Mouse (Mus musculus) heart, embryonic 13.5 days (tissue): Measurements from ENCODE around the gene Zcchc7. TPM values are rescaled to one million over a fixed set of nuclear protein-coding genes. Genes with fewer than 3 reads are reported as not detected.

ENCODE experiments used
- ATAC-seq: fragments of 200-750 bp; cut with Nextera tagmentation; 2 replicates; pipeline ENCODE4 v1.8.0; 2017; ENCODE audit warnings: moderate TSS enrichment; ENCODE audit not compliant: insufficient number of reproducible peaks, low FRiP score, low TSS enrichment; ENCODE audit errors: extremely low read depth
- H3K27ac ChIP-seq: fragments of 300-500 bp; sonication (generic); replicated peaks from 2 replicates; pipeline ENCODE4 v1.5.1; 2015; ENCODE audit warnings: moderate library complexity, mild to moderate bottlenecking, inconsistent platforms
- H3K27me3 ChIP-seq: fragments of 300-500 bp; sonication (generic); replicated peaks from 2 replicates; pipeline ENCODE4 v1.6.1; 2015; ENCODE audit warnings: mild to moderate bottlenecking, inconsistent platforms
- H3K36me3 ChIP-seq: fragments of 300-500 bp; sonication (generic); 2 replicates; pipeline ENCODE4 v1.6.1; 2015; ENCODE audit warnings: mild to moderate bottlenecking, inconsistent platforms
- H3K4me1 ChIP-seq: fragments of 300-500 bp; sonication (generic); 2 replicates; pipeline ENCODE4 v1.6.1; 2015; ENCODE audit warnings: inconsistent platforms
- H3K4me2 ChIP-seq: fragments of 300-500 bp; sonication (generic); 2 replicates; pipeline ENCODE4 v1.6.1; 2015; ENCODE audit warnings: inconsistent platforms, mild to moderate bottlenecking, moderate library complexity
- H3K4me3 ChIP-seq: fragments of 300-500 bp; sonication (generic); 2 replicates; pipeline ENCODE4 v1.5.1; 2015; ENCODE audit warnings: moderate library complexity, mild to moderate bottlenecking, inconsistent platforms
- H3K9ac ChIP-seq: fragments of 300-500 bp; sonication (generic); 2 replicates; pipeline ENCODE4 v1.6.1; 2015; ENCODE audit warnings: inconsistent platforms, mild to moderate bottlenecking, moderate library complexity
- H3K9me3 ChIP-seq: fragments of 300-500 bp; sonication (generic); 2 replicates; pipeline ENCODE4 v1.6.1; 2016; ENCODE audit warnings: inconsistent platforms
- WGBS: fragments of 180-500 bp; shearing (Covaris S2); methylation state at CpG from one replicate; pipeline ENCODE4 v1.1.7; 2015; ENCODE audit warnings: mixed read lengths; 5-methylcytosine and 5-hydroxymethylcytosine counted together
- polyA plus RNA-seq: library from polyadenylated mRNA; unstranded; fragments of >200 nt; fragmentation: Nextera tagmentation; extraction: Ambion mirVana; gene quantifications from 2 replicates; pipeline ENCODE4 v1.2.1, GENCODE M21; 2015

Gene Zcchc7
- polyA plus RNA-seq, result 15.5 and 23.7 TPM in 2 replicates

DNA sequence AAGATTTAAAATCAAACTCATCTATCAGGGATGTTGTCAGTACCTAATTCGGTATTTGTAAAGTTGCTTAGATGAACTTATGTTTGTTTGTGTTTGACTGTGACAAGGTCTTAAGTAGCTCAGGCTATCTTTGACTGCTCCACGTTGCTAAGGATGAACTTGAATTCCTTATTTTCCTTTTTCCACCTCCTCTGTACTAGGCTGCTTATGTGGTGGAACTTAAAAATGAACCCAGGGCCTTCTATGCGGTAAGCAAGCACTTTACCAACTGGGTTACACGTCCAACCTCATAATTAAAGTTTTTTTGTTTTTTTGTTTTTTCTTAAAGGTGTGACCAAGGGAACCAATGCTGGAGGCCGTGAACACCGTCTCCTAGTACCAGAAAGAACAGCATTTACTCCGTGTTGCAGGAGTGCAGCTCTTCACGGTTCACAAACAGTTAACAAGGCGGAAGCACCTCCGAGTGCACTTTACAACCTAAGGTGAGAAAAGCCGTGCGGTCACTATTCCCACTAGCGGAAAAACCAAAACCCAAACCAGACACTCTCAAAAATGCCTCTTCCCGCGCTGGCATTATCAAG, at the start of gene Zcchc7:
Zcchc7 (plus strand) TSS at position 325 of the 581 bp plus-strand sequence.
- 0 out of 2 replicates have a peak, but pooled peaks have one; percentile 7 for ATAC-seq
- Histone ChIP-seq H3K27ac (peak within 1 kb of the TSS; percentile 91), H3K4me2 (peak within 1 kb of the TSS; percentile 86), H3K4me3 (peak within 1 kb of the TSS; percentile 74), H3K9ac (peak within 1 kb of the TSS; percentile 88), H3K27me3 (no peaks in the 10 kb centered on the region), H3K36me3 (no peaks in the 10 kb centered on the region), H3K9me3 (no peaks in the 10 kb centered on the region), H3K4me1 (peaks cover 14% of the 10 kb centered on the region)
- 4% methylated on average over 15 of the region's 15 CpGs for WGBS

- ATAC-seq, result no peak
- H3K4me2 ChIP-seq, result no peak overlapping the region
- no peaks in the 10 kb centered on the region for H3K36me3 ChIP-seq
- H3K9me3 ChIP-seq, result no peaks in the 10 kb centered on the region
- no peak overlapping the region for H3K4me3 ChIP-seq
- no peak overlapping the region for H3K9ac ChIP-seq
- H3K27me3 ChIP-seq, result peaks cover 100% of the 10 kb centered on the region
- H3K27ac ChIP-seq, result no peak overlapping the region
- 2% methylated on average over 7 of the region's 7 CpGs for WGBS
- peaks cover 17% of the 10 kb centered on the region for H3K4me1 ChIP-seq
These were observed 49.7 kb upstream of the Zcchc7 start for GRCm38 (mm10) chr4:44705967-44706366.

GRCm38 (mm10) chr4:44706865-44707264, 48.8 kb upstream of the Zcchc7 start:
- Histone ChIP-seq H3K4me2 (no peak overlapping the region), H3K9ac (no peak overlapping the region), H3K27ac (no peak overlapping the region), H3K4me1 (peaks cover 20% of the 10 kb centered on the region), H3K4me3 (no peak overlapping the region), H3K27me3 (peaks cover 100% of the 10 kb centered on the region), H3K36me3 (no peaks in the 10 kb centered on the region), H3K9me3 (no peaks in the 10 kb centered on the region)
- WGBS, result 30% methylated on average over 1 of the region's 1 CpGs
- ATAC-seq, result no peak

- ATAC-seq, result no peak
- H3K9ac ChIP-seq, result no peak overlapping the region
- H3K4me3 ChIP-seq, result no peak overlapping the region
- no peaks in the 10 kb centered on the region for H3K36me3 ChIP-seq
- no peak overlapping the region for H3K27ac ChIP-seq
- H3K9me3 ChIP-seq, result no peaks in the 10 kb centered on the region
- H3K4me1 ChIP-seq, result peaks cover 27% of the 10 kb centered on the region
- peaks cover 100% of the 10 kb centered on the region for H3K27me3 ChIP-seq
- no peak overlapping the region for H3K4me2 ChIP-seq
- WGBS, result 41% methylated on average over 8 of the region's 8 CpGs
These were observed 47.4 kb upstream of the Zcchc7 start for GRCm38 (mm10) chr4:44708311-44708710.

DNA sequence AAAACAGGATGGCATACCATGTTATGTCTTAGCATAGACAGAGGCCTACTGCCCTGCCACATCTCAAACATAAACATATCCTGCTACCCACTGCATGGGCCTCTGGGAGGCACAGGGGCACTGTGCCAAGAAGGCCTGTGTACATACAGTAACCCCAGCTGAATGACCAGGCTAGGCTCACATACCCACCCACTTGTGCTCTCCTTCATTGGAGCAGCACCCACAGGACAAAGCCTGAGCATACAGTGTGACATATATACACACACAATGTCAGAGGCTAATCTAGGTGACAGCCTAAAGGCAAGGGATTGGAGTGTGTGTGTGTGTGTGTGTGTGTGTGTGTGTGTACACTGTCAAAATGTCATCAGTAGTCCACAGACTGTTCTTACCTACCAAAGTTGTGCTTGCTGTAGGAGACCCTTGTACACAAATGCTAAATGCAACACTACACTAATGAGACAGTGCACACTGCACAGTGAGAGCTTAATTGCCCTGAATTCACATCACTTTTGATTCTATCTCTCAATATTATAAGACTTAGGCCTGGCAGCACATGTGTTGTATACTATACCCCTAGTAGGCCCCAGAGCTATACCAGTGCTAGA, 46.5 kb upstream of the Zcchc7 start:
- H3K27me3 ChIP-seq, result peaks cover 100% of the 10 kb centered on the region
- no peak overlapping the region for H3K9ac ChIP-seq
- peaks cover 27% of the 10 kb centered on the region for H3K4me1 ChIP-seq
- H3K9me3 ChIP-seq, result no peaks in the 10 kb centered on the region
- H3K27ac ChIP-seq, result no peak overlapping the region
- H3K4me3 ChIP-seq, result no peak overlapping the region
- H3K4me2 ChIP-seq, result no peak overlapping the region
- H3K36me3 ChIP-seq, result no peaks in the 10 kb centered on the region
- no peak for ATAC-seq

DNA sequence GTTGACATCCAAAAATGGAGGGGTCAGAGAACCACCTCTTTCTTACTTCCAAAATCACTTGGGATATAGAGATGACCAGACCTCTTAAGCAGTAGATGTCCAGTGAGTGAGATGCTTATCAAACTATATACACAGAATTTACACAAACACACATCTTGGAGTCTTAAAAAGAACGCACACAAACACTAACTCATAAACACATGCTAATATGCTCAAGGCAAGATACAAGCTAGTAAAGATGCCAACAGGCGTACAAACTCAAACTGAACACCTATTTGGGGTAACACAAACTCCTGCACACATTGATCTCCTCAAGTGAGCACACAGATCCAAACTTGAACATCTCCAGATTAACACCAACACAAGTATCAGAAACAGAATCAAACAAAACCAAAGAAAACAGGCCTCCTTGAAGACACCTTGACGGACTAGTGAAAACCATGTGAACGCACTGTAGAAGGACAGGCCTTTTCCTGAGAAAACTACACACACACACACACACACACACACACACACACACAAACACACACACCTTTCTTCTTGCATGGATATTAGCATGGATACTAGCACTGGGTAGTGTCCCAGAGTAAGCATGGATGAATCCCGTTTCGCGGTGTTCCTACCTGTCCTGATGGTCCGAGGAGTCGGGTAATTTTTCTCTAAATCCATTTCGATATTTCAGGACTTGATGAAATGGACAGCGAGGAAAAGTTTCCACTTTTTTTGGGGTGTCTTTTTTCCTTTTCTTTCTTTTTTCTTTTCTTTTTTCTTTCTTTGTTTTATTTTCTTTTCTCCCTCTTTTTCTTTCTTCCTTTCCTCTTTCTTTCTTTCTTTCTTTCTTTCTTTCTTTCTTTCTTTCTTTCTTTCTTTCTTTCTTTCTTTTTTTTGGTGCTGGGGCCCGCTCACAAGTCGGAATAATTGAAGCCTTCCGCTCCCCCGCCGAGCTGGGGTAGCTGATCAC, 45.7 kb upstream of the Zcchc7 start, which contains the start of gene Pax5:
Pax5 (minus strand) TSS at position 748 of the 961 bp plus-strand sequence.
- WGBS, result 29% methylated on average over 16 of the region's 16 CpGs
- peaks cover 100% of the 10 kb centered on the region for H3K27me3 ChIP-seq
- no peaks in the 10 kb centered on the region for H3K36me3 ChIP-seq
- ATAC-seq, result no peak
- H3K4me1 ChIP-seq, result peaks cover 28% of the 10 kb centered on the region
- H3K4me2 ChIP-seq, result 0 out of 2 replicates have a peak within 1 kb of the TSS, but pooled peaks have one; percentile 5
- H3K4me3 ChIP-seq, result no peak within 1 kb of the TSS
- no peak within 1 kb of the TSS for H3K27ac ChIP-seq
- H3K9me3 ChIP-seq, result no peaks in the 10 kb centered on the region
- H3K9ac ChIP-seq, result no peak within 1 kb of the TSS

- 2% methylated on average over 30 of the region's 30 CpGs for WGBS
- H3K27ac ChIP-seq, result no peak overlapping the region
- peaks cover 100% of the 10 kb centered on the region for H3K27me3 ChIP-seq
- ATAC-seq, result no peak
- H3K4me1 ChIP-seq, result peaks cover 28% of the 10 kb centered on the region
- no peaks in the 10 kb centered on the region for H3K9me3 ChIP-seq
- H3K4me2 ChIP-seq, result 0 out of 2 replicates have a peak overlapping the region, but pooled peaks have one; percentile 5
- no peak overlapping the region for H3K9ac ChIP-seq
- H3K4me3 ChIP-seq, result no peak overlapping the region
- H3K36me3 ChIP-seq, result no peaks in the 10 kb centered on the region
These were observed 45.0 kb upstream of the Zcchc7 start for GRCm38 (mm10) chr4:44710701-44711097.

DNA sequence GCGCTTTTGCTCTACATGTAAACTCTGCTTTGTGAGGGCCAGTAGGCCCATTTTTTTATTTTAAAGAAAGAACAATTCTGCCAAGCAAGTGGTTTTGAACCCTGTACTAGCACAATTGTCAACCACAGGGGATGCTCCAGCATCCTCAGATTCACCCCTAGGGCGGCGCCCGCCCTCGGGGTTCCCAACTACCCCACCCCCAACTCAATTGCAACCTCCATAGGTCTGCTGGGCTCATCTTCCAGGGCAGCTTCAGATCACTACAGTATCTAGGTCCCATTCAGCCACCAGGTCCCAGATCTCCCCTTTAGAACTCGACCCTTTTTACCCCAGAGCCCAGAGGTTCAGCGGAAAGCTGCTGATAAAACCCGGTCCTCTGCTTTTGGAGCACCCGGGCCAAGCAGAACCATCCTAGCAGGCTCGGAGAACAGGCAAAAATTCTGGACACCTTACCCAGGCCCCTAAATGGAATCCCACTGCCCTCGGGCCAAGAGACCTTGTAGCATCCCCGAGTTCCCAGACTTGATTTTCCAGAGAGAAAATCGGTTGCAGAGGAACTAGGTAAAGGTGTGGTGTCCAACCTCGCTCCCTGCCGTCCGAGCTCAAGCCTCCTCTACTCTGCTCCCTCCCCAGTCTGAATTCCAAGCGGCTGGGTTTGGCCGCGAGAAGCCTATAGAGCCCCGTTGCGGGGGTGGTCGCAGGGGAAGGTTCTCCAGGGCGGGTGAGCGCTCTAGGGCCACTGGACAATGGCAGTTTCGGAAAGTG, 44.4 kb upstream of the Zcchc7 start:
- no peak overlapping the region for H3K9ac ChIP-seq
- no peaks in the 10 kb centered on the region for H3K36me3 ChIP-seq
- no peak overlapping the region for H3K27ac ChIP-seq
- peaks cover 28% of the 10 kb centered on the region for H3K4me1 ChIP-seq
- no peak for ATAC-seq
- H3K9me3 ChIP-seq, result no peaks in the 10 kb centered on the region
- WGBS, result 2% methylated on average over 25 of the region's 25 CpGs
- peaks cover 96% of the 10 kb centered on the region for H3K27me3 ChIP-seq
- peak overlapping the region; percentile 54; the same call in 1 of the 2 replicates for H3K4me2 ChIP-seq
- H3K4me3 ChIP-seq, result peak overlapping the region; percentile 33

GRCm38 (mm10) chr4:44712051-44712700, 43.5 kb upstream of the Zcchc7 start:
- peak overlapping the region; percentile 54 for H3K4me2 ChIP-seq
- H3K27ac ChIP-seq, result no peak overlapping the region
- H3K4me1 ChIP-seq, result peaks cover 28% of the 10 kb centered on the region
- H3K27me3 ChIP-seq, result peaks cover 96% of the 10 kb centered on the region
- H3K9me3 ChIP-seq, result no peaks in the 10 kb centered on the region
- no peak for ATAC-seq
- H3K9ac ChIP-seq, result no peak overlapping the region
- H3K4me3 ChIP-seq, result peak overlapping the region; percentile 33
- 2% methylated on average over 25 of the region's 25 CpGs for WGBS
- no peaks in the 10 kb centered on the region for H3K36me3 ChIP-seq

DNA sequence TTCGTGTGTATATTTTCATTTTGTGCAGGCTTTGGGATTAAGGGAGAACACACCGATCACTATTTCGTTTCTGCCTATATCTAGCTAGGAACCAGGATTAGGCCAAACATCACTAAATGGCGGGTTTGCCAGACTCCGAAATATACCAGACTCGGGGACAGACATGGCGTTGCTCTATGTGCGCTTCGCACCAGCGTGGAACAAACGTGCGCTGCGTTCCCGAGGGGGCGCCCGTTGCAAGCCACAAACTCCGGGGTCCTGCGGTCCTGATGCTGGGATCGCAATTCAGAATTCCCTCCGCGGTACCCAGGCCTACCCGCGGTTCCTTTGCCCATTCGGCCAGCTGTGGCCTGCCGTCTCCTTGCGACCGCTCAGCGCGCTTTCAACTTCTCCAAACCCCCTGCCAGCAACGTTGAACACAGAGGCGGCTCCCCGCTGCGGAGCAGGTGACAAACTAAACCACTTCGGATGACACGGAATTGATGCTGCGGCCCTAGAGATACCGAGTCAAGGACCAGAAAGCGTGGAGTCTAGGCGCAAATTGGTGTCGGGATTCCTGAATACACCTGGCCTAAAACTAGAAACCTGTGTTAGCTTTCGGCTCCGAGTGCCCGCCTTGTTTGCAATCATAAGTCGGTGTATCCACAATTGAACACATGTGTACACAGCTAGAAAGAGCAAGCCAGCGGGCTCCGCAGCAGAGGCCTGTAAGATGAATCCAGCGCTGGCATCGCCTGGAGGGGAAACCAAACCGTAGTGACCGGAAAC, 42.7 kb upstream of the Zcchc7 start:
- H3K36me3 ChIP-seq, result no peaks in the 10 kb centered on the region

More for the DNA sequence above, 42.7 kb upstream of the Zcchc7 start:
- peaks cover 96% of the 10 kb centered on the region for H3K27me3 ChIP-seq
- H3K27ac ChIP-seq, result no peak overlapping the region
- H3K4me1 ChIP-seq, result peaks cover 28% of the 10 kb centered on the region
- H3K4me2 ChIP-seq, result peak overlapping the region; percentile 48
- H3K4me3 ChIP-seq, result peak overlapping the region; percentile 32
- no peaks in the 10 kb centered on the region for H3K9me3 ChIP-seq
- 1% methylated on average over 50 of the region's 50 CpGs for WGBS
- ATAC-seq, result no peak
- H3K9ac ChIP-seq, result no peak overlapping the region
